Mouse (Mus musculus) heart, embryonic 16.5 days (tissue): ENCODE data around the gene H2-T24. TPM values are rescaled to one million over a fixed set of nuclear protein-coding genes. Genes with fewer than 3 reads are reported as not detected.
"Not testable (repeated sequence)": the region's sequence is repeated elsewhere in the genome, so short reads cannot be mapped to it uniquely, and the experiment has no call there.

Source experiments
- ATAC-seq: fragments of 200-750 bp; cut with Nextera tagmentation; replicated peaks from 2 replicates; pipeline ENCODE4 v1.8.0; 2017; ENCODE audit warnings: moderate number of reproducible peaks; ENCODE audit not compliant: insufficient read depth, low FRiP score; ENCODE audit errors: extremely low read depth
- H3K27ac ChIP-seq: fragments of 300-500 bp; sonication (generic); 2 replicates; pipeline ENCODE4 v1.5.1; 2014; ENCODE audit warnings: mild to moderate bottlenecking, low read length, control low read depth, moderate library complexity
- H3K27me3 ChIP-seq: fragments of 300-500 bp; sonication (generic); 2 replicates; pipeline ENCODE4 v1.6.1; 2014; ENCODE audit warnings: low read length, mixed read lengths; ENCODE audit not compliant: control insufficient read depth, insufficient read depth
- H3K36me3 ChIP-seq: fragments of 300-500 bp; sonication (generic); 2 replicates; pipeline ENCODE4 v1.6.1; 2014; ENCODE audit not compliant: control insufficient read depth, insufficient read depth
- H3K4me1 ChIP-seq: fragments of 300-500 bp; sonication (generic); 2 replicates; pipeline ENCODE4 v1.6.1; 2014; ENCODE audit warnings: low read length, mixed read lengths; ENCODE audit not compliant: control insufficient read depth, insufficient read depth
- H3K4me2 ChIP-seq: fragments of 300-500 bp; sonication (generic); 2 replicates; pipeline ENCODE4 v1.6.1; 2014; ENCODE audit warnings: low read depth, mild to moderate bottlenecking, control low read depth, low read length
- H3K4me3 ChIP-seq: fragments of 300-500 bp; sonication (generic); 2 replicates; pipeline ENCODE4 v1.5.1; 2014; ENCODE audit warnings: mild to moderate bottlenecking, control low read depth, low read length
- H3K9ac ChIP-seq: fragments of 300-500 bp; sonication (generic); 2 replicates; pipeline ENCODE4 v1.6.1; 2014; ENCODE audit warnings: low read length, control low read depth
- H3K9me3 ChIP-seq: fragments of 300-500 bp; sonication (generic); replicated peaks from 2 replicates; pipeline ENCODE4 v1.6.1; 2016; ENCODE audit warnings: low read length; ENCODE audit not compliant: control insufficient read depth
- WGBS: fragments of 180-500 bp; shearing (Covaris S2); extraction: QIAGEN DNeasy Blood & Tissue Kit; methylation state at CpG from one replicate; pipeline ENCODE4 v1.1.7; 2014; 5-methylcytosine and 5-hydroxymethylcytosine counted together
- polyA plus RNA-seq: library from polyadenylated mRNA; unstranded; fragments of >200 nt; fragmentation: Nextera tagmentation; extraction: Ambion mirVana; gene quantifications from 2 replicates; pipeline ENCODE4 v1.2.1, GENCODE M21; 2015

Gene H2-T24
- polyA plus RNA-seq = 1.8 and 2.5 TPM in 2 replicates

DNA sequence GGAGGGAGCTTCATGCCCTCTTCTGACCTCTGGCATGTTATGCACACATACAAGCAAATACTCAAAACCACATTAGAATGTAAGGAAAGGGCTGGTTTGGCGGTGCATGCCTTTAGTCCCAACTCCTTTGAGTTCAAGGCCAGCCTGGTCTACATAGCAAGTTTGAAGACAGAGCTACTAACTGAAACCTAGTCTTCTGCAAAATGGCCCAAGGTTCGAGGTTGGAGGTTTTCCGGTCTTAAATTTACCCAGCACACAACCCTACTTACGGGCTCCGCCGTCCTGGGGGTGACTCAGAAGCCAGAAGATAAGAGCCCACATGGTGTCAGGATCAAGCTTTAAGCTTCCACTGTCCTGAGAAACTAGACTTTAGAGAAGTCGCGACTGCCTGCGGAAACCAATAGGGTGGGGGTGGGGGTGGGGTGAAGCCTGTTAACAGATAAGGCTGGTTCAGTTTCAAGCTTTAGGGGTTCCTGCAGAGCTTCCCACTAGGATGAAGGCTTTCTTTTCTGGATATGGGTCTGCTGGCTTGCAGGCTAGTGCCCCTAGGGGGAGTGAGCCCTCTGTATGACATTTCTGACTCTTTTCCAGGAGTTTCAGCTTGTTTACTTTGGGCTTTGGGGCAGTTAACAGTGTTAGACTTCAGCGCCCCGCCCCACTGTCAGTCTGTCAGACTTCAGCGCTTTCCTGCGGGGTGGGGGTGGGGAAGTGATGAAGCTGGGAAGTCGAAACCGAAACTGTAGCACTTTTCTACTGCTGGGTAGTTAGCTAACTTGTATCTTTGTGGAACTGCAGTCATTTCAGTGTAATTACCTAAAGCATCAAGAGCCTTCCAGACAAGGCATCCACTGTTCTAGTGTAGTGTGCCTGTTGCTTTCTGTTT lies at the start of gene H2-T24:
Gene H2-T24, minus strand, starts transcription at position 370 of the 883 bp plus-strand sequence.
- no peaks in the 10 kb centered on the region for H3K27me3 ChIP-seq
- peak; percentile 67 for ATAC-seq
- no peaks in the 10 kb centered on the region for H3K9me3 ChIP-seq
- WGBS = 24% methylated on average over 15 of the region's 15 CpGs
- peak within 1 kb of the TSS; percentile 43; the same call in 1 of the 2 replicates for H3K9ac ChIP-seq
- H3K4me2 ChIP-seq = peak within 1 kb of the TSS; percentile 58
- peaks cover 6% of the 10 kb centered on the region for H3K4me1 ChIP-seq
- H3K4me3 ChIP-seq = peak within 1 kb of the TSS; percentile 36
- H3K27ac ChIP-seq = peak within 1 kb of the TSS; percentile 72
- H3K36me3 ChIP-seq = no peaks in the 10 kb centered on the region

- Histone ChIP-seq H3K9me3 (no peaks in the 10 kb centered on the region), H3K27ac (no peak overlapping the region), H3K4me2 (no peak overlapping the region), H3K4me1 (no peaks in the 10 kb centered on the region), H3K9ac (no peak overlapping the region), H3K36me3 (no peaks in the 10 kb centered on the region), H3K27me3 (no peaks in the 10 kb centered on the region; the same call in 1 of the 2 replicates), H3K4me3 (no peak overlapping the region)
- WGBS = 22% methylated on average over 2 of the region's 2 CpGs
- no peak for ATAC-seq
These were observed 40.5 kb upstream of the H2-T24 start for GRCm38 (mm10) chr17:36060829-36061228.

DNA sequence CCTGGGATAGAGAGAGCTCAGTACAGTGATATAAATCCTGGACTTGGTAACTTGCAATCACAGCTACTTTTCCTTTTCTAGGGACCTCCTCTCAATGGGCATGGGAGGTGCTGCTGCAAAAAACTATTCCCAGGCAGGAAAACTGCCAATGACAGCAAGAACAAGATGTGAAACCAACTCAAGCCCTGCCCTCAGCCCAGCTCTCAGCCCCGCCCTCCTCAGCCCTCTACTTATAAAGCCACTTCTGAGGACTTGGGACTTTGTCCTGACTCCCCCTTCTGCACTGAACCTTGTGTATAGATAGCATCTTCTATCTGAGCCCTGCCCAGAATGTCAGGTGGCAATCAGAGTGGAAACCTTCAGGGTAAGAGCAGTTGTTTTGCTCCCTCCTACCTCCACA lies 38.0 kb upstream of the H2-T24 start, which contains the start of gene Gm11127:
Gene Gm11127, minus strand, starts transcription at position 10 of the 400 bp plus-strand sequence.
- 67% methylated on average over 1 of the region's 1 CpGs for WGBS
- H3K4me2 ChIP-seq, ATAC-seq, H3K36me3 ChIP-seq, H3K9me3 ChIP-seq, H3K4me3 ChIP-seq, H3K4me1 ChIP-seq, H3K27me3 ChIP-seq, H3K27ac ChIP-seq, H3K9ac ChIP-seq: not testable (repeated sequence)

DNA sequence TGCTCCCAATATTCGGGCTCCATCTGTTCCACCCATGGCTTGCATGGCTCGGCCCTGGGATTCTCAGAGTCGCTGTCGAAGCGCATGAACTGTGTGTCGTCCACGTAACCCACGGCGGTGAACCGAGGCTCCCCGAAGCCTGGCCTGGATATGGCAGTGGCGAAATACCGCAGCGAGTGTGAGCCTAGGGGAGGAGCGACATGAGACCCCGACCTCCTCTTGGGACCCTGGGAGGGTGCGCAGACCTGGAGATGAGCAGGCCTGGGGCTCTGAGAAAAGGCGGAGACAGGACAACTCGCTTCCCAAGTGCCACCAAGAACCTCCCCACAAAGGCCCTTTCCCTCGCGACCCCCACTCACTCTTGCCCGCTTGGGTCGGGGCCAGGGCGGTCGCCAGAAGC lies 37.6 kb upstream of the H2-T24 start:
- H3K36me3 ChIP-seq, H3K4me3 ChIP-seq, H3K27ac ChIP-seq, H3K9me3 ChIP-seq, ATAC-seq, H3K9ac ChIP-seq, H3K4me2 ChIP-seq, H3K27me3 ChIP-seq, H3K4me1 ChIP-seq: not testable (repeated sequence)
- 85% methylated on average over 23 of the region's 25 CpGs for WGBS

- peaks cover 4% of the 10 kb centered on the region for H3K4me1 ChIP-seq
- ATAC-seq = no peak
- H3K9ac ChIP-seq = peak overlapping the region; percentile 70
- no peaks in the 10 kb centered on the region for H3K9me3 ChIP-seq
- peak overlapping the region; percentile 60 for H3K4me3 ChIP-seq
- no peaks in the 10 kb centered on the region; the same call in 1 of the 2 replicates for H3K27me3 ChIP-seq
- 79% methylated on average over 3 of the region's 3 CpGs for WGBS
- H3K4me2 ChIP-seq = peak overlapping the region; percentile 80
- no peaks in the 10 kb centered on the region for H3K36me3 ChIP-seq
- peak overlapping the region; percentile 48; the same call in 1 of the 2 replicates for H3K27ac ChIP-seq
These were observed 22.9 kb upstream of the H2-T24 start for GRCm38 (mm10) chr17:36043286-36043685.

- not testable (repeated sequence) for H3K36me3 ChIP-seq, H3K9me3 ChIP-seq, H3K27me3 ChIP-seq, H3K4me1 ChIP-seq
- WGBS = under 1% methylated on average over 12 of the region's 12 CpGs
- Histone ChIP-seq H3K9ac (peak within 1 kb of the TSS; percentile 70), H3K27ac (peak within 1 kb of the TSS; percentile 48; the same call in 1 of the 2 replicates), H3K4me2 (peak within 1 kb of the TSS; percentile 80), H3K4me3 (peak within 1 kb of the TSS; percentile 60)
- peak; percentile 95 for ATAC-seq
These were observed 22.3 kb upstream of the H2-T24 start, which contains the start of the genes H2-T22 and Gm6034 for GRCm38 (mm10) chr17:36042610-36043169. Gene H2-T22, minus strand, starts transcription at chr17:36042747. Gene Gm6034, plus strand, starts transcription at chr17:36042961.

DNA sequence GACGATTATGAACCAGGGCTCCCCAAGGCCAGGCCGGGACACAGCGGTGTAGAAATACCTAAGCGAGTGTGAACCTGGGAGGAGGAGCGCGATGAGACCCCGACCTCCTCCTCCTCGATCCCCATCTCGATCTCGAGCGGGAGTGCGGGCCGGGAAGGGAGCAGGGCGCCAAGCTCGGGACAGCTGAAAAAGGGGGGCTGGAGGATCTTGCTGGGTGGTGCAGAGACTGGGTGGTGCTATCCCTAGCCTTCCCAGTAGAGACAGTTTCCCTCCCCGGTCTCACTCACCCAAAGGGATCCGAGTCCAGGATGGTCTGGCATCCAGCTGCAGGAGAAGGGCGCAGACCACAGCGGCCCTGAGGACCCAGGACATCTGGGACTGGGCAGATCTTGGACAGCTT lies 21.7 kb upstream of the H2-T24 start:
- ATAC-seq = peak; percentile 69
- not testable (repeated sequence) for H3K9me3 ChIP-seq, H3K36me3 ChIP-seq, H3K27ac ChIP-seq, H3K27me3 ChIP-seq, H3K4me1 ChIP-seq
- H3K9ac ChIP-seq = peak overlapping the region; percentile 70
- H3K4me2 ChIP-seq = peak overlapping the region; percentile 80
- H3K4me3 ChIP-seq = peak overlapping the region; percentile 60
- WGBS = 2% methylated on average over 19 of the region's 19 CpGs

- 79% methylated on average over 2 of the region's 2 CpGs for WGBS
- H3K9me3 ChIP-seq, H3K4me2 ChIP-seq, H3K9ac ChIP-seq, H3K27ac ChIP-seq, H3K36me3 ChIP-seq, H3K4me1 ChIP-seq, ATAC-seq, H3K4me3 ChIP-seq, H3K27me3 ChIP-seq: not testable (repeated sequence)
These were observed 20.2 kb upstream of the H2-T24 start for GRCm38 (mm10) chr17:36040604-36041003.

DNA sequence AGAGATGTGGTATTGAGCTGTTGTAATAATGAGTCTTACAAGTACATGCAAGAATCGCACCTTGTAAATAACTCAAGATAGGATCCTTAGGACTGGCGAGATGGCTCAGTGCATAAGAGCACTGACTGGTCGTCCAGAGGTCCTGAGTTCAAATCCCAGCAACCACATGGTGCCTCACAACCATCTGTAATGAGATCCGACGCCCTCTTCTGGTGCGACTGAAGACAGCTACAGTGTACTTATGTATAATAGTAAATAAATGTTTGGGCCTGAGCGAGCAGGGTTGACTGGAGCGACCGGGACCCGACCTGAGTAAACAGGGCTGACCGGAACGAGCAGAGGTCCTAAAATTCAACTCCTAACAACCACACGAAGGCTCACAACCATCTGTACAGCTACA lies 15.8 kb upstream of the H2-T24 start:
- not testable (repeated sequence) for H3K4me2 ChIP-seq, H3K27me3 ChIP-seq, H3K4me1 ChIP-seq, H3K9me3 ChIP-seq, H3K9ac ChIP-seq, H3K27ac ChIP-seq, H3K36me3 ChIP-seq, H3K4me3 ChIP-seq, ATAC-seq
- WGBS = 84% methylated on average over 13 of the region's 13 CpGs
